Mouse (Mus musculus): ENCODE measurements at regions not wholly inside any gene's neighbourhood (a gene's known extent, or its start where the extent isn't known, plus 50 kb on each side); places are given as distances from the start of the nearest gene placed in this dataset.

GRCm38 (mm10) chr2:129958120-129958519, 54.0 kb upstream of the Tgm3 start:
- no peak for TF ChIP-seq POLR2A (IDR thresholded peaks at IDR 0.05; ENCODE audit: extremely low read depth, insufficient read depth, low read length)
- TF ChIP-seq CTCF (IDR thresholded peaks at IDR 0.05; ENCODE audit: low read depth, low read length): no peak

Data from liver, adult 2 months (tissue).